Mouse (Mus musculus): ENCODE measurements around the gene Rcn1. TPM values are rescaled to one million over a fixed set of nuclear protein-coding genes. Genes with fewer than 3 reads are reported as not detected.

Gene Rcn1
- polyA plus RNA-seq, 1 experiment from 2014 or later = 29.5 TPM

GRCm38 (mm10) chr2:105380757-105381319 is 18.3 kb downstream of the Rcn1 start:
- no peaks in the 10 kb centered on the region for H3K9me3 ChIP-seq (ENCODE audit: control insufficient read depth)
- no peak overlapping the region for H3K27ac ChIP-seq (ENCODE audit: low read depth, low read length)
- no peak for ATAC-seq
- H3K36me3 ChIP-seq (ENCODE audit: control insufficient read depth, insufficient read depth) = no peaks in the 10 kb centered on the region; the same call in 1 of the 2 replicates
- no peak overlapping the region for H3K9ac ChIP-seq (ENCODE audit: low read depth, low read length)
- H3K4me1 ChIP-seq (replicated peaks; ENCODE audit: control insufficient read depth, insufficient read depth, low read length) = no peaks in the 10 kb centered on the region
- TF ChIP-seq CTCF (IDR thresholded peaks at IDR 0.05; ENCODE audit: low read depth) = no peak
- no peaks in the 10 kb centered on the region for H3K27me3 ChIP-seq (replicated peaks; ENCODE audit: control insufficient read depth, insufficient read depth, low read length)
- 80% methylated on average over 3 of the region's 3 CpGs for WGBS
- H3K4me3 ChIP-seq (ENCODE audit: low read depth, low read length) = no peak overlapping the region
- no peak overlapping the region for H3K4me2 ChIP-seq (replicated peaks; ENCODE audit: low read depth)

- Histone ChIP-seq H3K4me1 (replicated peaks; ENCODE audit: control insufficient read depth, insufficient read depth, low read length) (no peaks in the 10 kb centered on the region), H3K27ac (ENCODE audit: low read depth, low read length) (no peak overlapping the region), H3K4me2 (replicated peaks; ENCODE audit: low read depth) (no peak overlapping the region), H3K4me3 (ENCODE audit: low read depth, low read length) (no peak overlapping the region), H3K36me3 (ENCODE audit: control insufficient read depth, insufficient read depth) (no peaks in the 10 kb centered on the region), H3K9me3 (ENCODE audit: control insufficient read depth) (no peaks in the 10 kb centered on the region), H3K9ac (ENCODE audit: low read depth, low read length) (no peak overlapping the region), H3K27me3 (replicated peaks; ENCODE audit: control insufficient read depth, insufficient read depth, low read length) (no peaks in the 10 kb centered on the region)
- no peak for ATAC-seq
- TF ChIP-seq CTCF (IDR thresholded peaks at IDR 0.05; ENCODE audit: low read depth) = no peak
- 74% methylated on average over 1 of the region's 1 CpGs for WGBS
Observed at GRCm38 (mm10) chr2:105379682-105380081, 19.4 kb downstream of the Rcn1 start.

- no peaks in the 10 kb centered on the region for H3K27me3 ChIP-seq (replicated peaks; ENCODE audit: control insufficient read depth, insufficient read depth, low read length)
- H3K9ac ChIP-seq (ENCODE audit: low read depth, low read length) = no peak overlapping the region
- no peak overlapping the region for H3K27ac ChIP-seq (ENCODE audit: low read depth, low read length)
- H3K36me3 ChIP-seq (ENCODE audit: control insufficient read depth, insufficient read depth) = no peaks in the 10 kb centered on the region
- 71% methylated on average over 4 of the region's 4 CpGs for WGBS
- no peaks in the 10 kb centered on the region for H3K9me3 ChIP-seq (ENCODE audit: control insufficient read depth)
- H3K4me1 ChIP-seq (replicated peaks; ENCODE audit: control insufficient read depth, insufficient read depth, low read length) = no peaks in the 10 kb centered on the region
- no peak overlapping the region for H3K4me2 ChIP-seq (replicated peaks; ENCODE audit: low read depth)
- no peak for TF ChIP-seq CTCF (IDR thresholded peaks at IDR 0.05; ENCODE audit: low read depth)
- no peak for ATAC-seq
- no peak overlapping the region for H3K4me3 ChIP-seq (ENCODE audit: low read depth, low read length)
Observed at GRCm38 (mm10) chr2:105375705-105376104, 23.4 kb downstream of the Rcn1 start.

- Histone ChIP-seq H3K4me2 (replicated peaks; ENCODE audit: low read depth) (no peak overlapping the region), H3K27me3 (replicated peaks; ENCODE audit: control insufficient read depth, insufficient read depth, low read length) (no peaks in the 10 kb centered on the region), H3K4me3 (ENCODE audit: low read depth, low read length) (no peak overlapping the region), H3K27ac (ENCODE audit: low read depth, low read length) (no peak overlapping the region), H3K9me3 (ENCODE audit: control insufficient read depth) (no peaks in the 10 kb centered on the region), H3K4me1 (replicated peaks; ENCODE audit: control insufficient read depth, insufficient read depth, low read length) (no peaks in the 10 kb centered on the region), H3K36me3 (ENCODE audit: control insufficient read depth, insufficient read depth) (no peaks in the 10 kb centered on the region), H3K9ac (ENCODE audit: low read depth, low read length) (no peak overlapping the region)
- TF ChIP-seq CTCF (IDR thresholded peaks at IDR 0.05; ENCODE audit: low read depth) = no peak
- WGBS = 80% methylated on average over 7 of the region's 7 CpGs
- ATAC-seq = no peak
Observed at GRCm38 (mm10) chr2:105375261-105375660, 23.9 kb downstream of the Rcn1 start.

GRCm38 (mm10) chr2:105373658-105374057 is 25.5 kb downstream of the Rcn1 start:
- Histone ChIP-seq H3K27ac (ENCODE audit: low read depth, low read length) (no peak overlapping the region), H3K9me3 (ENCODE audit: control insufficient read depth) (no peaks in the 10 kb centered on the region), H3K4me2 (replicated peaks; ENCODE audit: low read depth) (no peak overlapping the region), H3K4me3 (ENCODE audit: low read depth, low read length) (no peak overlapping the region), H3K9ac (ENCODE audit: low read depth, low read length) (no peak overlapping the region), H3K27me3 (replicated peaks; ENCODE audit: control insufficient read depth, insufficient read depth, low read length) (no peaks in the 10 kb centered on the region), H3K36me3 (ENCODE audit: control insufficient read depth, insufficient read depth) (no peaks in the 10 kb centered on the region), H3K4me1 (replicated peaks; ENCODE audit: control insufficient read depth, insufficient read depth, low read length) (no peaks in the 10 kb centered on the region)
- no peak for TF ChIP-seq CTCF (IDR thresholded peaks at IDR 0.05; ENCODE audit: low read depth)
- WGBS = 82% methylated on average over 11 of the region's 11 CpGs
- ATAC-seq = no peak

- Histone ChIP-seq H3K9me3 (ENCODE audit: control insufficient read depth) (no peaks in the 10 kb centered on the region), H3K27me3 (replicated peaks; ENCODE audit: control insufficient read depth, insufficient read depth, low read length) (no peaks in the 10 kb centered on the region), H3K9ac (ENCODE audit: low read depth, low read length) (no peak overlapping the region), H3K36me3 (ENCODE audit: control insufficient read depth, insufficient read depth) (no peaks in the 10 kb centered on the region), H3K4me1 (replicated peaks; ENCODE audit: control insufficient read depth, insufficient read depth, low read length) (no peaks in the 10 kb centered on the region), H3K4me3 (ENCODE audit: low read depth, low read length) (no peak overlapping the region), H3K27ac (ENCODE audit: low read depth, low read length) (no peak overlapping the region), H3K4me2 (replicated peaks; ENCODE audit: low read depth) (no peak overlapping the region)
- TF ChIP-seq CTCF (IDR thresholded peaks at IDR 0.05; ENCODE audit: low read depth) = no peak
- no peak for ATAC-seq
- WGBS = 76% methylated on average over 5 of the region's 5 CpGs
Observed at GRCm38 (mm10) chr2:105372727-105373126, 26.4 kb downstream of the Rcn1 start.

- H3K4me2 ChIP-seq (replicated peaks; ENCODE audit: low read depth) = no peak overlapping the region
- no peak overlapping the region for H3K4me3 ChIP-seq (ENCODE audit: low read depth, low read length)
- H3K9ac ChIP-seq (ENCODE audit: low read depth, low read length) = no peak overlapping the region
- ATAC-seq = no peak
- H3K36me3 ChIP-seq (ENCODE audit: control insufficient read depth, insufficient read depth) = no peaks in the 10 kb centered on the region
- no peak for TF ChIP-seq CTCF (IDR thresholded peaks at IDR 0.05; ENCODE audit: low read depth)
- H3K9me3 ChIP-seq (ENCODE audit: control insufficient read depth) = no peaks in the 10 kb centered on the region
- H3K27ac ChIP-seq (ENCODE audit: low read depth, low read length) = no peak overlapping the region
- no peaks in the 10 kb centered on the region for H3K4me1 ChIP-seq (replicated peaks; ENCODE audit: control insufficient read depth, insufficient read depth, low read length)
- no peaks in the 10 kb centered on the region for H3K27me3 ChIP-seq (replicated peaks; ENCODE audit: control insufficient read depth, insufficient read depth, low read length)
- WGBS = 90% methylated on average over 6 of the region's 6 CpGs
Observed at GRCm38 (mm10) chr2:105372156-105372555, 27.0 kb downstream of the Rcn1 start.

All from intestine, postnatal 0 days (tissue).